In the genomic region with DNA sequence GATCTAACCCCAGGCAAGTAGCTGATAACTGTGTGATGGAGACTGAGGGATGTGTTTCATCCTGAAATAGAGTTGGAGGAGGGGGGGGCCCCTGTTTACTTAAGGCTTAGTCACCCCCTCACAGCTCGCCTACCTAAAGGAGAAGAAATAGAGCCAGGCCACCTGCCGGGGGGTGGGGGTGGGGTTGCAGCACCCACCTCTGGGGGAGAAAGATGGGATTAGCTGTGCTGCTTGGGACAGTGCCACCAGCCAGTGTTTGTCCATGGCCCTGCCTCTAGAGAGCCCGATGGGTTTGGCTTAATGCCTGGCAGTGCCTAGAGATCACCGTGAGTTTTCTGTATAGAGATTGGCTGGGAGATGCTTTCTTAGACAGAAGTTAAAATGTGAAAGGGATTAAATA, we compare ENCODE assay signal across 15 mouse cellular contexts. TPM values are rescaled to one million over a fixed set of nuclear protein-coding genes. Genes with fewer than 3 reads are reported as not detected.
A peak's percentile ranks its signal among the peaks of the same experiment; 100 is the strongest.
DNase-seq lines count a peak whose midpoint lies in the region; ATAC-seq lines count a peak whose summit lies in the region.
"Had no signal": no experiment of that assay in that cellular context is flagged by ENCODE, and none has a peak within 500 bp of the region (broad histone marks: within the 10 kb centered on the region; RNA-seq: fewer than 3 reads in every experiment).

No protein-coding gene starts in this region.

- no peak overlapping the region for H3K9ac ChIP-seq in hindbrain, embryonic 12.5 days
- H3K9ac ChIP-seq in hindbrain, embryonic 16.5 days (ENCODE audit: low read depth, low read length): no peak overlapping the region
- H3K9ac ChIP-seq in lung, embryonic 16.5 days (ENCODE audit: low read length): no peak overlapping the region
- no peak overlapping the region for H3K9ac ChIP-seq in embryonic facial prominence, embryonic 15.5 days
- no peak overlapping the region for H3K9ac ChIP-seq in stomach, embryonic 15.5 days

- 33% methylated on average over 4 of the region's 4 CpGs for WGBS in hindbrain, embryonic 12.5 days
- WGBS in hindbrain, embryonic 16.5 days: 21% methylated on average over 4 of the region's 4 CpGs
- 11% methylated on average over 4 of the region's 4 CpGs for WGBS in lung, embryonic 16.5 days
- 27% methylated on average over 4 of the region's 4 CpGs for WGBS in embryonic facial prominence, embryonic 15.5 days
- WGBS in stomach, embryonic 15.5 days: 12% methylated on average over 4 of the region's 4 CpGs

- no peak overlapping the region for H3K4me3 ChIP-seq in hindbrain, embryonic 12.5 days
- H3K4me3 ChIP-seq in hindbrain, embryonic 16.5 days (ENCODE audit: low read length): no peak overlapping the region
- H3K4me3 ChIP-seq in lung, embryonic 16.5 days (ENCODE audit: low read length): no peak overlapping the region
- no peak overlapping the region for H3K4me3 ChIP-seq in embryonic facial prominence, embryonic 15.5 days (replicated peaks)
- H3K4me3 ChIP-seq in stomach, embryonic 15.5 days (replicated peaks): no peak overlapping the region

- H3K9me3 ChIP-seq in hindbrain, embryonic 12.5 days (replicated peaks): no peaks in the 10 kb centered on the region
- H3K9me3 ChIP-seq in hindbrain, embryonic 16.5 days (ENCODE audit: control insufficient read depth, low read length): no peaks in the 10 kb centered on the region
- no peaks in the 10 kb centered on the region for H3K9me3 ChIP-seq in lung, embryonic 16.5 days (ENCODE audit: control insufficient read depth, low read length)
- H3K9me3 ChIP-seq in embryonic facial prominence, embryonic 15.5 days (replicated peaks): no peaks in the 10 kb centered on the region
- H3K9me3 ChIP-seq in stomach, embryonic 15.5 days: no peaks in the 10 kb centered on the region

- no peak for ATAC-seq in hindbrain, embryonic 12.5 days (ENCODE audit: low FRiP score)
- no peak for ATAC-seq in hindbrain, embryonic 16.5 days
- peak; percentile 44 for ATAC-seq in lung, embryonic 16.5 days (ENCODE audit: low read depth)
- ATAC-seq in embryonic facial prominence, embryonic 15.5 days (ENCODE audit: insufficient number of reproducible peaks, low FRiP score, low TSS enrichment, low read depth): no peak
- ATAC-seq in stomach, embryonic 15.5 days (ENCODE audit: insufficient read depth, low FRiP score, low read depth): peak; percentile 38
- ATAC-seq in inflammation-experienced regulatory T-cells, adult 6 months: no peak

- H3K4me2 ChIP-seq in hindbrain, embryonic 12.5 days (replicated peaks): peak overlapping the region; percentile 11; the same call in 1 of the 2 replicates
- H3K4me2 ChIP-seq in hindbrain, embryonic 16.5 days (ENCODE audit: low read length): no peak overlapping the region
- no peak overlapping the region for H3K4me2 ChIP-seq in lung, embryonic 16.5 days (ENCODE audit: low read depth, low read length)
- H3K4me2 ChIP-seq in embryonic facial prominence, embryonic 15.5 days (replicated peaks): peak overlapping the region; percentile 27
- peak overlapping the region; percentile 24; the same call in 1 of the 2 replicates for H3K4me2 ChIP-seq in stomach, embryonic 15.5 days

- no peak overlapping the region for H3K27ac ChIP-seq in hindbrain, embryonic 12.5 days
- H3K27ac ChIP-seq in hindbrain, embryonic 16.5 days (ENCODE audit: low read depth, low read length): no peak overlapping the region
- H3K27ac ChIP-seq in lung, embryonic 16.5 days (ENCODE audit: low read length): no peak overlapping the region
- H3K27ac ChIP-seq in embryonic facial prominence, embryonic 15.5 days (replicated peaks): no peak overlapping the region
- no peak overlapping the region for H3K27ac ChIP-seq in stomach, embryonic 15.5 days

- peaks cover 8% of the 10 kb centered on the region for H3K4me1 ChIP-seq in hindbrain, embryonic 12.5 days
- peaks cover 8% of the 10 kb centered on the region for H3K4me1 ChIP-seq in hindbrain, embryonic 16.5 days (ENCODE audit: control insufficient read depth, insufficient read depth, low read depth, low read length)
- H3K4me1 ChIP-seq in lung, embryonic 16.5 days (replicated peaks; ENCODE audit: control insufficient read depth, insufficient read depth, low read length): peaks cover 7% of the 10 kb centered on the region
- peaks cover 15% of the 10 kb centered on the region for H3K4me1 ChIP-seq in embryonic facial prominence, embryonic 15.5 days
- H3K4me1 ChIP-seq in stomach, embryonic 15.5 days: peaks cover 14% of the 10 kb centered on the region

- no peaks in the 10 kb centered on the region; the same call in 1 of the 2 replicates for H3K36me3 ChIP-seq in hindbrain, embryonic 12.5 days
- H3K36me3 ChIP-seq in hindbrain, embryonic 16.5 days (ENCODE audit: control insufficient read depth, insufficient read depth, low read length): no peaks in the 10 kb centered on the region
- H3K36me3 ChIP-seq in lung, embryonic 16.5 days (ENCODE audit: control insufficient read depth, insufficient read depth, low read length): no peaks in the 10 kb centered on the region
- H3K36me3 ChIP-seq in embryonic facial prominence, embryonic 15.5 days: no peaks in the 10 kb centered on the region; the same call in 1 of the 2 replicates
- no peaks in the 10 kb centered on the region for H3K36me3 ChIP-seq in stomach, embryonic 15.5 days

- peaks cover 14% of the 10 kb centered on the region for H3K27me3 ChIP-seq in hindbrain, embryonic 12.5 days
- H3K27me3 ChIP-seq in hindbrain, embryonic 16.5 days (replicated peaks; ENCODE audit: control insufficient read depth, insufficient read depth, low read length): no peaks in the 10 kb centered on the region
- no peaks in the 10 kb centered on the region; the same call in 1 of the 2 replicates for H3K27me3 ChIP-seq in lung, embryonic 16.5 days (ENCODE audit: control insufficient read depth, insufficient read depth, low read depth, low read length)
- no peaks in the 10 kb centered on the region for H3K27me3 ChIP-seq in embryonic facial prominence, embryonic 15.5 days
- no peaks in the 10 kb centered on the region for H3K27me3 ChIP-seq in stomach, embryonic 15.5 days (replicated peaks)

- DNase-seq in lung, postnatal 14 days: no peak
- DNase-seq: cerebellum, adult 11 months; gastrocnemius, postnatal 25 days; heart, postnatal 14 days; kidney, adult 8-10 months; layer of hippocampus, adult 9-11 months had no signal

RNA-seq across cellular contexts. Expression of gene Ascl5, which starts 9.7 kb away (rescaled TPM):
- polyA plus RNA-seq in hindbrain, embryonic 12.5 days (2016; fragmentation: Nextera tagmentation; extraction: Ambion mirVana): not detected in 2 replicates
- not detected in 2 replicates for polyA plus RNA-seq in hindbrain, embryonic 16.5 days (2015; fragmentation: Nextera tagmentation; extraction: Ambion mirVana)
- not detected in 2 replicates for polyA plus RNA-seq in lung, embryonic 16.5 days (2015; fragmentation: Nextera tagmentation; extraction: Ambion mirVana)
- polyA plus RNA-seq in embryonic facial prominence, embryonic 15.5 days (2015; fragmentation: Nextera tagmentation; extraction: Ambion mirVana): 1.3 and 3.0 TPM in 2 replicates
- polyA plus RNA-seq in stomach, embryonic 15.5 days (2015; fragmentation: Nextera tagmentation; extraction: Ambion mirVana): 0.33 and 0.50 TPM in 2 replicates
- polyA plus RNA-seq in inflammation-experienced regulatory T-cells, adult 6 months (2017; shearing (Covaris generic)): not detected
- polyA plus RNA-seq: forebrain, embryonic 11.5 days; liver, adult 2 months; neural tube, embryonic 11.5 days had no signal

RNA-seq across cellular contexts. Expression of gene Cacna1s, which starts 11.7 kb away (rescaled TPM):
- 0.18 and 1.3 TPM in 2 replicates for polyA plus RNA-seq in hindbrain, embryonic 12.5 days (2016; fragmentation: Nextera tagmentation; extraction: Ambion mirVana)
- polyA plus RNA-seq in hindbrain, embryonic 16.5 days (2015; fragmentation: Nextera tagmentation; extraction: Ambion mirVana): 0.45 and 0.66 TPM in 2 replicates
- polyA plus RNA-seq in lung, embryonic 16.5 days (2015; fragmentation: Nextera tagmentation; extraction: Ambion mirVana): 0.29 and 1.0 TPM in 2 replicates
- polyA plus RNA-seq in embryonic facial prominence, embryonic 15.5 days (2015; fragmentation: Nextera tagmentation; extraction: Ambion mirVana): 5.2 and 7.8 TPM in 2 replicates
- polyA plus RNA-seq in stomach, embryonic 15.5 days (2015; fragmentation: Nextera tagmentation; extraction: Ambion mirVana): 0.10 and 0.17 TPM in 2 replicates
- 1 to 10 TPM; 2.7 to 5.0 (median 4.9) TPM for polyA plus RNA-seq in inflammation-experienced regulatory T-cells, adult 6 months (2017; shearing (Covaris generic))
- polyA plus RNA-seq: liver, adult 2 months had no signal

RNA-seq across cellular contexts. Expression of gene Tmem9, which starts 32.9 kb away (rescaled TPM):
- polyA plus RNA-seq in hindbrain, embryonic 12.5 days (2016; fragmentation: Nextera tagmentation; extraction: Ambion mirVana): 137 and 141 TPM in 2 replicates
- polyA plus RNA-seq in hindbrain, embryonic 16.5 days (2015; fragmentation: Nextera tagmentation; extraction: Ambion mirVana): 188 and 207 TPM in 2 replicates
- 163 and 171 TPM in 2 replicates for polyA plus RNA-seq in lung, embryonic 16.5 days (2015; fragmentation: Nextera tagmentation; extraction: Ambion mirVana)
- 172 and 176 TPM in 2 replicates for polyA plus RNA-seq in embryonic facial prominence, embryonic 15.5 days (2015; fragmentation: Nextera tagmentation; extraction: Ambion mirVana)
- 141 and 161 TPM in 2 replicates for polyA plus RNA-seq in stomach, embryonic 15.5 days (2015; fragmentation: Nextera tagmentation; extraction: Ambion mirVana)
- polyA plus RNA-seq in inflammation-experienced regulatory T-cells, adult 6 months (2017; shearing (Covaris generic)): 10 to 100 TPM; 20.7 to 39.2 (median 32.3) TPM

RNA-seq across cellular contexts. Expression of gene Igfn1, which starts 34.7 kb away (rescaled TPM):
- polyA plus RNA-seq in hindbrain, embryonic 12.5 days (2016; fragmentation: Nextera tagmentation; extraction: Ambion mirVana): not detected in 2 replicates
- polyA plus RNA-seq in hindbrain, embryonic 16.5 days (2015; fragmentation: Nextera tagmentation; extraction: Ambion mirVana): 0.05 TPM in 1 of 2 replicates, not detected in the other
- polyA plus RNA-seq in lung, embryonic 16.5 days (2015; fragmentation: Nextera tagmentation; extraction: Ambion mirVana): not detected in 2 replicates
- 0.09 and 0.12 TPM in 2 replicates for polyA plus RNA-seq in embryonic facial prominence, embryonic 15.5 days (2015; fragmentation: Nextera tagmentation; extraction: Ambion mirVana)
- polyA plus RNA-seq in stomach, embryonic 15.5 days (2015; fragmentation: Nextera tagmentation; extraction: Ambion mirVana): 0.06 and 0.09 TPM in 2 replicates
- polyA plus RNA-seq in inflammation-experienced regulatory T-cells, adult 6 months (2017; shearing (Covaris generic)): not detected
- polyA plus RNA-seq: forebrain, embryonic 11.5 days; liver, adult 2 months; neural tube, embryonic 11.5 days had no signal

Comparison
In these comparisons a context has a peak if more than half of its experiments do, and no peak if none do; other contexts are left out.
1. H3K4me2 ChIP-seq: peak in hindbrain, embryonic 12.5 days (single experiment), embryonic facial prominence, embryonic 15.5 days (single experiment) and stomach, embryonic 15.5 days (single experiment); none in hindbrain, embryonic 16.5 days (single experiment) and lung, embryonic 16.5 days (single experiment).
2. ATAC-seq: peak in lung, embryonic 16.5 days (single experiment) and stomach, embryonic 15.5 days (single experiment); none in hindbrain, embryonic 12.5 days (single experiment), hindbrain, embryonic 16.5 days (single experiment), embryonic facial prominence, embryonic 15.5 days (single experiment) and inflammation-experienced regulatory T-cells, adult 6 months (single experiment).